Mouse (Mus musculus): Measurements from ENCODE around the gene Bckdhb. TPM values are rescaled to one million over a fixed set of nuclear protein-coding genes. Genes with fewer than 3 reads are reported as not detected.
"Not testable (repeated sequence)": the region's sequence is repeated elsewhere in the genome, so short reads cannot be mapped to it uniquely, and the experiment has no call there.

Gene Bckdhb
- total and polyA plus RNA-seq, 3 experiments: 10.6 to 20.3 (median 12.0) TPM

DNA sequence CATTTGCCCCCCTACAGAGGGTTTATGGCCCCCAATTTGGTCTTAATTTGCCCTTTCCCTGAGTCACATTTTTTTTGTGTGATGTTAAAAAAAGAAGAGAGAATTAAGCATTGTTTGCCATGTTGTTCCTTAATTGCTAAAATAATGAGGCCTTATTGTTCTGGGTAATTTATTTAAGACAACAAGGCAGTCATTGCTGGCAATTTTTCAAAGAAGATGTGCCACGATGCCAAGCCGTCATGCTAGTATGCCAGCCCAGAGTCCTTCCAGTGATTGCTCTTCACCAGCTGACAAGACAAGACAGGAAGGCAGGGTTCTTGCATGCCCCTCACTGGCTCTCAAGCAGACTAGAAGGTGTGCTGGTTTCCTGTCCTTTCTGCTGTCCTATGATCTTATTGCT, 84.0 kb downstream of the Bckdhb start:
- dilution Hi-C loops (cut with MboI; ENCODE audit: extremely low pct_ligation_motif_present, extremely low pct_unique_long_range_greater_than_20kb, low sequenced_read_pairs): no loop called here
- no peaks in the 10 kb centered on the region for H3K4me1 ChIP-seq (ENCODE audit: control insufficient read depth in 1 of 2, insufficient read depth in 2 of 2)
- no peak overlapping the region for H3K27ac ChIP-seq (ENCODE audit: insufficient read depth, low read depth)
- H3K4me3 ChIP-seq (replicated peaks in 1 of 3; ENCODE audit: low read depth in 2 of 3, low read length in 2 of 3, poor library complexity in 1 of 3): no peak overlapping the region
- no peaks in the 10 kb centered on the region for H3K27me3 ChIP-seq (replicated peaks)
- no peak overlapping the region for H3K9ac ChIP-seq (ENCODE audit: insufficient read depth, low read depth)
- no peaks in the 10 kb centered on the region for H3K79me2 ChIP-seq (replicated peaks; ENCODE audit: control insufficient read depth, extremely low read depth, insufficient read depth, poor library complexity, severe bottlenecking)
- H3K36me3 ChIP-seq (replicated peaks in 1 of 2; ENCODE audit: control insufficient read depth in 1 of 2, insufficient read depth in 1 of 2, low read length in 1 of 2): peaks cover 0 to 22% of the 10 kb centered on the region in 2 experiments
- in situ Hi-C loops (cut with MboI; ENCODE audit: low pct_ligation_motif_present, low pct_unique_long_range_greater_than_20kb, low sequenced_read_pairs): no loop called here
- H3K9me3 ChIP-seq (replicated peaks; ENCODE audit: low read length): no peaks in the 10 kb centered on the region
- no peak overlapping the region for H3K4me2 ChIP-seq (ENCODE audit: insufficient read depth, low read depth, poor library complexity, severe bottlenecking)
- no peak for DNase-seq (ENCODE audit: extremely low read depth)
- TF ChIP-seq EP300 (IDR thresholded peaks at IDR 0.05; ENCODE audit: low read length): no peak
- TF ChIP-seq BHLHE40 (IDR thresholded peaks at IDR 0.05; ENCODE audit: low read depth, low read length): no peak
- TF ChIP-seq NRF1 (IDR thresholded peaks at IDR 0.05; ENCODE audit: low read depth, low read length): no peak
- TF ChIP-seq UBTF (IDR thresholded peaks at IDR 0.05; ENCODE audit: low read depth, low read length): no peak

DNA sequence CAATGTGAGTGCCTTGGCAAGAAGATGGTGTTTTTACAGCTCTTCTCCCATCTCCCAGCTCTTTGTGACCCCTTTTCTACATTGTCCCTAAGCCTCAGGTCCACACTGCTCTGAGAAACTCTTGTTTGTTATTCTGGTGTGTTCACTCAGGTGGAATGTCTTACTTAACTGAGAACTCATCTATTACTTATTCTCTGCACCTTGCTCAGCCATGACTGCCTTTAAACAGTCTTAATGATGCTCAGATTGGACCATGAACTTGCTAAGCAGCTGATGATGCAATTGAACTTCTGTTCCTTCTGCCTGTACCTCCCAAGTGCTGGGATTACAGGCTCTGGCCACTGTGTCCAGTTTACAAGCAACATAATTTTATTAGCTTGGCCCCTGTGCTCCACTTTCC, 86.2 kb downstream of the Bckdhb start:
- dilution Hi-C loops (cut with MboI; ENCODE audit: extremely low pct_ligation_motif_present, extremely low pct_unique_long_range_greater_than_20kb, low sequenced_read_pairs) (no loop called here), in situ Hi-C loops (cut with MboI; ENCODE audit: low pct_ligation_motif_present, low pct_unique_long_range_greater_than_20kb, low sequenced_read_pairs) (no loop called here)
- Histone ChIP-seq H3K9me3 (replicated peaks; ENCODE audit: low read length) (no peaks in the 10 kb centered on the region), H3K79me2 (replicated peaks; ENCODE audit: control insufficient read depth, extremely low read depth, insufficient read depth, poor library complexity, severe bottlenecking) (no peaks in the 10 kb centered on the region), H3K27ac (ENCODE audit: insufficient read depth, low read depth) (no peak overlapping the region), H3K4me3 (replicated peaks in 1 of 3; ENCODE audit: low read depth in 2 of 3, low read length in 2 of 3, poor library complexity in 1 of 3) (no peak overlapping the region), H3K27me3 (replicated peaks) (no peaks in the 10 kb centered on the region), H3K4me2 (ENCODE audit: insufficient read depth, low read depth, poor library complexity, severe bottlenecking) (no peak overlapping the region), H3K4me1 (ENCODE audit: control insufficient read depth in 1 of 2, insufficient read depth in 2 of 2) (no peaks in the 10 kb centered on the region), H3K9ac (ENCODE audit: insufficient read depth, low read depth) (no peak overlapping the region), H3K36me3 (replicated peaks in 1 of 2; ENCODE audit: control insufficient read depth in 1 of 2, insufficient read depth in 1 of 2, low read length in 1 of 2) (peaks cover 0 to 18% of the 10 kb centered on the region in 2 experiments)
- TF ChIP-seq RCOR1 (conservative IDR thresholded peaks at IDR 0.05; ENCODE audit: low read depth, low read length) (no peak), CTCF (conservative IDR thresholded peaks at IDR 0.05 in 1 of 2, IDR thresholded peaks at IDR 0.05 in 1 of 2; ENCODE audit: low read depth in 2 of 2, low read length in 2 of 2) (no peak), MAX (IDR thresholded peaks at IDR 0.05; ENCODE audit: low read length) (no peak)
- no peak for DNase-seq (ENCODE audit: extremely low read depth)

DNA sequence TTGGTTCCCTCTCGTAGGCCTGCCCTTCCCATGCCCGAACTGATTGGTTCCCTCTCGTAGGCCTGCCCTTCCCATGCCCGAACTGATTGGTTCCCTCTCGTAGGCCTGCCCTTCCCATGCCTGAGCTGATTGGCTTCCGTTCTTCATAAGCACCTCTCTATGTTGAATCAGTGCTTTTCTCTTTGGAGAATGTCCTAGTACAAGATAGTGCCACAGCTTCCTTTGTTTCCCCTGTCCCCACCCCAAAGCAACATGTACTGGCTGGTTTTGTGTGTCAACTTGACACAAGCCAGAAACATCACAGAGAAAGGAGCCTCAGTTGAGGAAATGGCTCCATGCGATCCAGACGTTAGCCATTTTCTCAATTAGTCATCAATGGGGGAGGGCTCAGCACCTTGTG, 93.2 kb downstream of the Bckdhb start:
- H3K79me2 ChIP-seq (replicated peaks; ENCODE audit: control insufficient read depth, extremely low read depth, insufficient read depth, poor library complexity, severe bottlenecking); H3K4me3 ChIP-seq (replicated peaks in 1 of 3; ENCODE audit: low read depth in 2 of 3, low read length in 2 of 3, poor library complexity in 1 of 3); H3K4me2 ChIP-seq (ENCODE audit: insufficient read depth, low read depth, poor library complexity, severe bottlenecking); H3K9me3 ChIP-seq (replicated peaks; ENCODE audit: low read length); in situ Hi-C loops (cut with MboI; ENCODE audit: low pct_ligation_motif_present, low pct_unique_long_range_greater_than_20kb, low sequenced_read_pairs); dilution Hi-C loops (cut with MboI; ENCODE audit: extremely low pct_ligation_motif_present, extremely low pct_unique_long_range_greater_than_20kb, low sequenced_read_pairs); DNase-seq (ENCODE audit: extremely low read depth); H3K4me1 ChIP-seq (ENCODE audit: control insufficient read depth in 1 of 2, insufficient read depth in 2 of 2); H3K27ac ChIP-seq (ENCODE audit: insufficient read depth, low read depth); H3K27me3 ChIP-seq (replicated peaks); H3K9ac ChIP-seq (ENCODE audit: insufficient read depth, low read depth): not testable (repeated sequence)
- H3K36me3 ChIP-seq (replicated peaks in 1 of 2; ENCODE audit: control insufficient read depth in 1 of 2, insufficient read depth in 1 of 2, low read length in 1 of 2): peaks cover 0 to 15% of the 10 kb centered on the region in 2 experiments

DNA sequence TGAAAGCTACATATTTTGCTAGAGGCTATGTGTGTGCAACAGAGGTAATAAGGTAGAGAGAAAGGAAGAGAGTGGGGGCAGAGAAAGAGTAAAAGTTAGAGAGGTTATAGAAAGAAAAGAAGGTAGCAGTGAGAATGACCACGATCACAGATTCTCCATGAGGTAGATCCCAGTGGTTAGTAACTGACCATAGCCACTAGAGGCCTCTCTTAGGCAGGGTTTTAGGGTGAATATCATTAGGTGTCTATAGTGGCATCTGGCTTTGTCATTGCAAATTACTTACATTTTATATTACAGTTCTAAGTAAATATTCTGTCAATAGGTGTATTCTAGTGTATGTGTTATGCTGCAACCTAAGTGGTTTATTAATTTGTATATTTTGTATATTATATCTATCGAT, 94.7 kb downstream of the Bckdhb start:
- dilution Hi-C loops (cut with MboI; ENCODE audit: extremely low pct_ligation_motif_present, extremely low pct_unique_long_range_greater_than_20kb, low sequenced_read_pairs) (no loop called here), in situ Hi-C loops (cut with MboI; ENCODE audit: low pct_ligation_motif_present, low pct_unique_long_range_greater_than_20kb, low sequenced_read_pairs) (no loop called here)
- TF ChIP-seq NRF1 (IDR thresholded peaks at IDR 0.05; ENCODE audit: low read depth, low read length) (no peak), IRF4 (IDR thresholded peaks at IDR 0.05; ENCODE audit: low read depth, low read length) (no peak; the same call in 1 of the 2 replicates), MAZ (IDR thresholded peaks at IDR 0.05; ENCODE audit: low read depth, low read length) (no peak), USF2 (conservative IDR thresholded peaks at IDR 0.05; ENCODE audit: low read depth, low read length) (no peak), RAD21 (IDR thresholded peaks at IDR 0.05; ENCODE audit: low read depth, low read length) (peak; percentile 75), PAX5 (IDR thresholded peaks at IDR 0.05; ENCODE audit: low read length) (no peak), TCF12 (IDR thresholded peaks at IDR 0.05; ENCODE audit: low read depth, low read length) (no peak), MEF2A (IDR thresholded peaks at IDR 0.05; ENCODE audit: borderline replicate concordance, low read depth, low read length) (no peak), POLR2AphosphoS2 (IDR thresholded peaks at IDR 0.05; ENCODE audit: low read depth, low read length) (no peak), EP300 (IDR thresholded peaks at IDR 0.05; ENCODE audit: low read length) (no peak), HCFC1 (IDR thresholded peaks at IDR 0.05; ENCODE audit: low read depth, low read length) (no peak), TBP (conservative IDR thresholded peaks at IDR 0.05; ENCODE audit: low read depth, low read length) (no peak), SIN3A (IDR thresholded peaks at IDR 0.05; ENCODE audit: low read length) (no peak), CTCF (conservative IDR thresholded peaks at IDR 0.05 in 1 of 2, IDR thresholded peaks at IDR 0.05 in 1 of 2; ENCODE audit: low read depth in 2 of 2, low read length in 2 of 2) (peak in 1 of 2 experiments; percentile 69; a peak in 2 of 4 replicates), ZNF384 (IDR thresholded peaks at IDR 0.05; ENCODE audit: low read depth, low read length) (no peak), UBTF (IDR thresholded peaks at IDR 0.05; ENCODE audit: low read depth, low read length) (no peak), SMC3 (IDR thresholded peaks at IDR 0.05; ENCODE audit: low read depth, low read length) (peak; percentile 46)

More for the DNA sequence above, 94.7 kb downstream of the Bckdhb start:
- no peaks in the 10 kb centered on the region for H3K4me1 ChIP-seq (ENCODE audit: control insufficient read depth in 1 of 2, insufficient read depth in 2 of 2)
- H3K27me3 ChIP-seq (replicated peaks): no peaks in the 10 kb centered on the region
- H3K36me3 ChIP-seq (replicated peaks in 1 of 2; ENCODE audit: control insufficient read depth in 1 of 2, insufficient read depth in 1 of 2, low read length in 1 of 2): peaks cover 0 to 11% of the 10 kb centered on the region in 2 experiments
- H3K9me3 ChIP-seq (replicated peaks; ENCODE audit: low read length): no peaks in the 10 kb centered on the region
- no peak overlapping the region for H3K27ac ChIP-seq (ENCODE audit: insufficient read depth, low read depth)
- no peaks in the 10 kb centered on the region for H3K79me2 ChIP-seq (replicated peaks; ENCODE audit: control insufficient read depth, extremely low read depth, insufficient read depth, poor library complexity, severe bottlenecking)
- no peak overlapping the region for H3K4me2 ChIP-seq (ENCODE audit: insufficient read depth, low read depth, poor library complexity, severe bottlenecking)
- H3K9ac ChIP-seq (ENCODE audit: insufficient read depth, low read depth): no peak overlapping the region
- no peak overlapping the region for H3K4me3 ChIP-seq (replicated peaks in 1 of 3; ENCODE audit: low read depth in 2 of 3, low read length in 2 of 3, poor library complexity in 1 of 3)
- peak; percentile 17 for DNase-seq (ENCODE audit: extremely low read depth)
